Mouse (Mus musculus) liver, postnatal 0 days (tissue): ENCODE data around the gene 4930507D05Rik. TPM values are rescaled to one million over a fixed set of nuclear protein-coding genes. Genes with fewer than 3 reads are reported as not detected.

Experiments
- ATAC-seq: fragments of 200-750 bp; cut with Nextera tagmentation; 2 replicates; pipeline ENCODE4 v1.8.0; 2017; ENCODE audit warnings: mild to moderate bottlenecking, moderate library complexity
- DNase-seq: peaks from one replicate; pipeline ENCODE4 v3.0.0-alpha.2; 2016
- H3K27ac ChIP-seq: fragments of 300-500 bp; sonication (generic); 2 replicates; pipeline ENCODE4 v1.5.1; 2014; ENCODE audit warnings: antibody characterized with exemption, moderate library complexity, mild to moderate bottlenecking, low read depth
- H3K27me3 ChIP-seq: fragments of 300-500 bp; sonication (generic); 2 replicates; pipeline ENCODE4 v1.6.1; 2014; ENCODE audit warnings: low read length, control low read depth, mixed read lengths; ENCODE audit not compliant: insufficient read depth
- H3K36me3 ChIP-seq: fragments of 300-500 bp; sonication (generic); replicated peaks from 2 replicates; pipeline ENCODE4 v1.6.1; 2014; ENCODE audit warnings: mild to moderate bottlenecking, control low read depth, low read length, moderate library complexity, mixed read lengths; ENCODE audit not compliant: insufficient read depth
- H3K4me1 ChIP-seq: fragments of 300-500 bp; sonication (generic); 2 replicates; pipeline ENCODE4 v1.6.1; 2014; ENCODE audit warnings: antibody characterized with exemption, mild to moderate bottlenecking, control low read depth; ENCODE audit not compliant: insufficient read depth
- H3K4me2 ChIP-seq: fragments of 300-500 bp; sonication (generic); 2 replicates; pipeline ENCODE4 v1.6.1; 2014; ENCODE audit warnings: low read depth, mild to moderate bottlenecking, low read length, moderate library complexity, mixed read lengths
- H3K4me3 ChIP-seq: fragments of 300-500 bp; sonication (generic); 2 replicates; pipeline ENCODE4 v1.5.1; 2014; ENCODE audit warnings: low read depth, low read length
- H3K9ac ChIP-seq: fragments of 300-500 bp; sonication (generic); replicated peaks from 2 replicates; pipeline ENCODE4 v1.6.1; 2014; ENCODE audit warnings: mild to moderate bottlenecking, moderate library complexity
- H3K9me3 ChIP-seq: fragments of 300-500 bp; sonication (generic); 2 replicates; pipeline ENCODE4 v1.6.1; 2016; ENCODE audit warnings: mild to moderate bottlenecking, control low read depth, low read length, mixed read lengths
- CTCF ChIP-seq: sonication (generic); IDR thresholded peaks from 2 replicates; pipeline ENCODE4 v1.5.1; 2016; ENCODE audit warnings: antibody characterized with exemption, low read depth
- EP300 ChIP-seq: IDR thresholded peaks from 2 replicates; pipeline ENCODE4 v1.6.1; 2016; ENCODE audit warnings: antibody characterized with exemption, low read depth, mild to moderate bottlenecking
- WGBS: fragments of 180-500 bp; shearing (Covaris S2); extraction: QIAGEN DNeasy Blood & Tissue Kit; methylation state at CpG from one replicate; pipeline ENCODE4 v1.1.7; 2014; ENCODE audit not compliant: insufficient replicate concordance; 5-methylcytosine and 5-hydroxymethylcytosine counted together
- polyA plus RNA-seq: library from polyadenylated mRNA; unstranded; fragments of >200 nt; fragmentation: Nextera tagmentation; extraction: Ambion mirVana; gene quantifications from 2 replicates; pipeline ENCODE4 v1.2.1, GENCODE M21; 2015

Gene 4930507D05Rik
- polyA plus RNA-seq, 1 experiment from 2014 or later, result not detected

DNA sequence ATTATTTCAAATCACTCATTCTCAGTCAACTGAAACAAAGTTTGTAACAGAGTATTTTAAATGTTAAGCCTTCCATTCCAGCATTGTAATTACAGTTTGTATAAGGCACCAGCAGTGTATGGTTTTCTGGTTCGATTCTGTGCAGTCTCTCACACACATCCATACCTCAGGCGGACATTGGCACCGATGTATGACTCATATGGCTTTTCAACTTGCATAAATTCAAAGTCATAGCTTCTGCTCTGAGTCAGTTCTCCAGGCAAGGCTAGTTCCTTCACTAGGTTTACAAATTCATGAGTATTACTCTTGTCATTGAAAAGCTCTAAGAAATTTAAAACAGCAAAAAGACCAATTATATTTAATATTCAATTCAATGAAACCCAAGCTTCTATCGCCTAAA lies 20.4 kb downstream of the 4930507D05Rik start:
- no peaks in the 10 kb centered on the region for H3K4me1 ChIP-seq
- no peak for DNase-seq
- H3K9me3 ChIP-seq, result no peaks in the 10 kb centered on the region
- 85% methylated on average over 4 of the region's 4 CpGs for WGBS
- H3K27ac ChIP-seq, result no peak overlapping the region
- peaks cover 25% of the 10 kb centered on the region for H3K36me3 ChIP-seq
- no peak for TF ChIP-seq EP300
- no peak for TF ChIP-seq CTCF
- H3K4me3 ChIP-seq, result no peak overlapping the region
- no peaks in the 10 kb centered on the region for H3K27me3 ChIP-seq
- H3K4me2 ChIP-seq, result no peak overlapping the region
- no peak for ATAC-seq
- H3K9ac ChIP-seq, result no peak overlapping the region

DNA sequence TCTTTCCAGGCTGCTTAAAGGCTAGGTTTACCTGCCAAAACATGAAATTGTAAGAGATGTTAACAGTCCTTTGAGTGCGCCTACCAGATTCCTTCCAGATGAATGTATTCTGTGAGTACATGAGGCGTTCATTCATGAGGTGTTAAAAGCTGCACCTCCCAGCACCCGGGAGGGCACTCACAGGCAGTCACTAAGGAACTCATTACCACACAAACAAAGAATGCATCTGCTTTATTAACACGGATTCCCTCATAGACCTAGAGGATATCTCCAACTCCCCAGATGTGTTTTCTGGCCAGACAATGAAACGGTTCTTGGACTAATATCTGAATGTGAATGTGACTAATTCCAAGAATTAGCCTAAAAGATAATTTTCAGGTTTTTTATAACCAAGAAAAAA lies 21.8 kb downstream of the 4930507D05Rik start:
- Histone ChIP-seq H3K9me3 (no peaks in the 10 kb centered on the region), H3K36me3 (peaks cover 25% of the 10 kb centered on the region), H3K27ac (no peak overlapping the region), H3K4me1 (no peaks in the 10 kb centered on the region), H3K4me2 (no peak overlapping the region), H3K27me3 (no peaks in the 10 kb centered on the region), H3K4me3 (no peak overlapping the region), H3K9ac (no peak overlapping the region)
- 66% methylated on average over 5 of the region's 5 CpGs for WGBS
- TF ChIP-seq CTCF (no peak), EP300 (no peak)
- DNase-seq (no peak), ATAC-seq (no peak)

DNA sequence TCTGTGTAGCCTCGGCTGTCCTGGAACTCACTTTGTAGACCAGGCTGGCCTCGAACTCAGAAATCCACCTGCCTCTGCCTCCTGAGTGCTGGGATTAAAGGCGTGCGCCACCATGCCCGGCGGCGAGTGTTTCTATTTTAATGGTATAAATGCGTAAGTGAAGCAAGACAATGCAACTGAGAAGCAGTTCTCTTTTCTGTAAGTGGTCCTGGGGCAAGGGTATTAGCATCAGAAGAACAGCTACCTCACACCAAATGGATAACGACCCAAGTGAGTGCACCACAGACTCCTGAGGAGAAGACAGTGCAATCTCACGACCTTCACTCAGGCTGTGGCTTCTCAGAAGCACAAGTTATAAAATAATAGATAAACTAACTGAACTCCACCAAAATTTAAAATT lies 25.7 kb downstream of the 4930507D05Rik start:
- H3K27me3 ChIP-seq, result no peaks in the 10 kb centered on the region

DNA sequence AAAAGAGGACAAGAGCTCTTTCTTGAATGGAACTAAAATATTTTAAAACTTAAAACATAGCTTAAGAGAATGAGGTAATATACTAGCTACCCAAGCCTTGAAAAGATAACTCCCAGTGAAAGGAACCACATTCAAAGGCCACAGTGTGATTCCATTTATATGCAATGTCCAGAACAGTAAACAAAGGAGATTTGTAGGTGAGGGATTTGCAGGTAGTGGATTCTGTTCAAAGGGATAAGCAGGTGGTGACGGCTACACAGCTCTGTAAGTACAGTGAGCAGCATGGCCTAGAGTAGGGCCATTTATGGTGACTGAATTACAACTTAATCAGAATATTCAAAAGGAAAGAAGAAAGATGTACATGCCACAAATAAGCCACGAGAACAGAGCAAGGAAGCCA lies 27.7 kb downstream of the 4930507D05Rik start:
- Histone ChIP-seq H3K4me2 (no peak overlapping the region), H3K4me3 (no peak overlapping the region), H3K9me3 (no peaks in the 10 kb centered on the region), H3K4me1 (no peaks in the 10 kb centered on the region; the same call in 1 of the 2 replicates), H3K36me3 (peaks cover 9% of the 10 kb centered on the region), H3K27ac (no peak overlapping the region), H3K9ac (no peak overlapping the region), H3K27me3 (no peaks in the 10 kb centered on the region)
- TF ChIP-seq EP300 (no peak), CTCF (no peak)
- ATAC-seq (no peak), DNase-seq (no peak)
- 62% methylated on average over 2 of the region's 2 CpGs for WGBS

More for the DNA sequence above, 25.7 kb downstream of the 4930507D05Rik start:
- TF ChIP-seq EP300 (no peak), CTCF (no peak)
- H3K27ac ChIP-seq, result no peak overlapping the region
- ATAC-seq, result no peak
- peaks cover 9% of the 10 kb centered on the region for H3K36me3 ChIP-seq
- H3K9me3 ChIP-seq, result no peaks in the 10 kb centered on the region
- WGBS, result 92% methylated on average over 10 of the region's 10 CpGs
- no peak overlapping the region for H3K4me2 ChIP-seq
- no peak overlapping the region for H3K4me3 ChIP-seq
- H3K4me1 ChIP-seq, result no peaks in the 10 kb centered on the region; the same call in 1 of the 2 replicates
- no peak overlapping the region for H3K9ac ChIP-seq
- DNase-seq, result no peak

DNA sequence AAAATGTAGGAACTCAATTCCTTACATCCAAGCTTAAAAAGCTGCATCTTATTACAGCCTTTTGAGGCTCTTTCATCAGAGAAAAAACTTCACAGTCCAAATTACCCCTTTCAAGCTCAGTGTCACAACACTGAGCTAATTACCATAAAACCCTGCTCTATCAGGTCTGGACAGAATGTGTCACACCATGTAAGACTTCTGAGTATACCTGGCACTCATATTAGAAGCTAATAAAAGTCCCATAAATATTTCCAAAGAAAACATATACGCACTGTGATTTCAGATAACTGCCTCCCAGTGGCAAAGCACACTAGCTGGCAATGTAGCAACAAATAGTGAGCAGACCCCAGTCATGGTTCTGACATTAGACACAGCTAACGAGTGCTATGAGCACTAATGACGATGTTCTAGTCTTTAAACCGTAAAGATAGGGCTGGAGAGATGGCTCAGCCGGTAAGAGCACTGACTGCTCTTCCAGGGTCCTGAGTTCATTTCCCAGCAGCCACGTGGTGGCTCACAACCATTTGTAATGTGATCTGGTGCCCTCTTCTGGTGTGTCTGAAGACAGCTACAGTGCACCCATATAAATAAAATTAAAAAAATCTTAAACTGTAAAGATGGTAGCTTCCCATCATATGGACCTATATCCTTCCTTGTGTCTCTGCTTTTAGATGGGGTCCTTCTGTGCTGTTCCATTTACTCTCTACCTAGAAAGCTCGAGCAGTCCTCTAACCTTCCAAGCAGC lies 32.0 kb downstream of the 4930507D05Rik start:
- DNase-seq, result no peak
- H3K9ac ChIP-seq, result no peak overlapping the region
- H3K9me3 ChIP-seq, result no peaks in the 10 kb centered on the region
- no peak overlapping the region for H3K27ac ChIP-seq
- no peak for ATAC-seq
- H3K36me3 ChIP-seq, result peaks cover 6% of the 10 kb centered on the region
- H3K4me3 ChIP-seq, result no peak overlapping the region
- no peaks in the 10 kb centered on the region for H3K27me3 ChIP-seq
- H3K4me2 ChIP-seq, result no peak overlapping the region
- H3K4me1 ChIP-seq, result peaks cover 15% of the 10 kb centered on the region
- TF ChIP-seq CTCF (no peak), EP300 (no peak)
- 72% methylated on average over 7 of the region's 7 CpGs for WGBS

DNA sequence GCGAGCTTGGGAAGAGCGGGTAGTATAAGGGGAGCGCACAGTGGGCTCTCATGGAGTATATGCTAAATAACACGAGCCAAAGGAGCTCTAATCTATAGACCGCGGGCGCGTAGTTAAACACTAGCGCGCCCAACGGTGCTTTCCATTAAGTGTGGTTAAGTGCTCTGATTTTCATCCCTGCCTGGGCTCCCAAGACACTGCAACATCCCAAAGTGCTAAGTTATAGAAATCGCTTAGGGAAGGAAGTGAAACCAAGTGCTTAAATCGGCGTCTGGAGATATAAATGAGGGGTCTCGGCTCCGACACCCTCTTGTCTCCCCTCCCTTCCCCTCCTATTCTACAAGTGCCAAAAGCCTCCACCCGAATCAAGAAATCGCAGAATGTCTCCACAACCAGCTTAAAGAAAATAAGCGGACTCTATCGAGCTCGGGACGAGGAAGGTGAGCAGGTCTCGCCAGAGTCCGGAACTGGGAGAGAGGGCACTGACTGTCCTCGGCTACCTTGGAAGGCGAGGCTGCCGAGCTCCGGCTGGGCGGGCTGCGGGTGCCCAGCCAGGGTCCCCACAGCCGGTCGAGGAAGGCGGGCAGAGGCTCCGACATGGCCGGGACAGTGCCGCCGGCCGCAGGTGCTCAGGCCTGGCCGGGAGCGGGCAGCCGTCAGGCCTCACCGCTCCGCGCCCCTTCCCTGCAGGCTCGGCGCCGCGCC lies 36.7 kb downstream of the 4930507D05Rik start:
- Histone ChIP-seq H3K27me3 (no peaks in the 10 kb centered on the region), H3K27ac (peak overlapping the region; percentile 98), H3K4me2 (peak overlapping the region; percentile 93), H3K4me3 (peak overlapping the region; percentile 99), H3K4me1 (peaks cover 24% of the 10 kb centered on the region), H3K9me3 (no peaks in the 10 kb centered on the region), H3K9ac (peak overlapping the region; percentile 98), H3K36me3 (no peaks in the 10 kb centered on the region)
- ATAC-seq (peak; percentile 61), DNase-seq (no peak)
- TF ChIP-seq CTCF (no peak), EP300 (no peak)
- WGBS, result under 1% methylated on average over 43 of the region's 48 CpGs
